Mouse (Mus musculus) forelimb bud, embryonic 11.5 days (tissue): Measurements from ENCODE around the gene Rgs19.

Experiments used
- DNase-seq: peaks from one replicate; pipeline ENCODE4 v3.0.0-alpha.2; 2012; ENCODE audit warnings: low read depth, low spot score

Rgs19 gene

DNA sequence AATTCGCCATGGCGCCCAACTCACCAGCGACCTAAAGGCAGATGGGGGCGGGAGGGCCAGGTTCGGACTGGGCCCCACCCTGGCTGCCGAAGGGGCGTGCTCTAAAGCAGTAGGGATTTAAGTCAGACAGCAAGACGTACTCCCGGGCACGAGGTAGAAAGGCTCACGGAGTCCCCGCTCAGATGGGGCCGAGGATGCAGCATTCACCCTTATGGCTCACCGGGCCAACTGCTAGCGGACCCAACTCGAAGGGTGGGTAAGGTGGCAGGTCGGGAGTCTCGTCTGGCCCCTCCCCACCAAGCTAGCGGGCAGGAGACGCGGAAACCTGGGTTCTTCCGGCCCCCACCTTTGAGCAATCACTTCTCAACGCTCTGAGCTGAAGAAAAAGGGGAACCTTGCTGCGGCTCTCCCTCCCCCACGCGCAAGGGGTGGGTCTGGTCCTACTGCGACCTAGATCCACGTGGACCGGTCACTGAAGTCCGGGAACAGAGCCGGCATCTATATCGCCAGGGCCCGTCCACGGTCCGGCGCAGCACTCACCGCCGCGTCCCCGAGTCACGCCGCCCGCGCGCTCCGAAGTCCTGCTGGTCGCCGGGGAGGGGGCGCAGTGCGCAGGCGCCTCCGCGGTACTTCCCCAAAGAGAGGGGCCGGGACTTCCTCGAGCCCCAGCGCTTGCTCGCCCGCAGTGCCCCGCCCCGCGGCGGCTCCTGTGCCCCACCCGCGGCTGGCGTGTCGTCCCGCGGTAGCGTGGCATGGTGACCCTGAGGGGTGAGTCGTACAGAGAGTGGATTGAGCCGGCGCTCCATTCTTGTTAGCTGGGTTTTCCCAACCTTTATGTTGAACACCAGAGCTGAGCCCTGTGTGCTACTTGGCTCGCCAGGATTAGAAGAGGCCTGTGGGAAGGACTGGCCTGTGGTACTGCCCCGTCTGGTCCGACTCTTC lies at the start of gene Rgs19:
Gene Rgs19 (minus strand): TSS at position 639 of the 942 bp plus-strand sequence.
- DNase-seq: peak; percentile 75

- DNase-seq: no peak
Measured at GRCm38 (mm10) chr2:181730051-181730450, 36.3 kb upstream of the Rgs19 start.

- DNase-seq: no peak
Measured at GRCm38 (mm10) chr2:181727659-181728262, 34.0 kb upstream of the Rgs19 start.

DNA sequence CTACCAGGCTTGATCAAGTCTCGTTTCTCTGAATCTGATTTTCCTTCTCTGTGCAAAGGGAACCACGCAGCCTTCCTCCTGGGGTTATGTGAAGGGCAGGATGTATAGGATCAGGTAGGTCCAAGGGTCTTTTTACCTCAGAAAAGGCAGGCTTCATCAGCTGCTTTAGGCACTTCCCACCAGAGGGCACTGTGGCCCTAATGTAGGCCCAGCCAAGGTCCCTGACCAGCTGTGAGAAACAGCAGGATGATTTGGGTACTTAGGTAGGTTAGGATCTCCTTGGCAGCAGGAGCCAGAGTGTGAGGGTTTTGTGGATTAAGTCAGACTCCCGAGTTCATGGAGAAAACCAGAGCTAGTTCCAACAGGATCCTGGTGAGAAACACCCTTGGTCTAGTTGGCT lies 28.4 kb upstream of the Rgs19 start:
- peak; percentile 49 for DNase-seq

DNA sequence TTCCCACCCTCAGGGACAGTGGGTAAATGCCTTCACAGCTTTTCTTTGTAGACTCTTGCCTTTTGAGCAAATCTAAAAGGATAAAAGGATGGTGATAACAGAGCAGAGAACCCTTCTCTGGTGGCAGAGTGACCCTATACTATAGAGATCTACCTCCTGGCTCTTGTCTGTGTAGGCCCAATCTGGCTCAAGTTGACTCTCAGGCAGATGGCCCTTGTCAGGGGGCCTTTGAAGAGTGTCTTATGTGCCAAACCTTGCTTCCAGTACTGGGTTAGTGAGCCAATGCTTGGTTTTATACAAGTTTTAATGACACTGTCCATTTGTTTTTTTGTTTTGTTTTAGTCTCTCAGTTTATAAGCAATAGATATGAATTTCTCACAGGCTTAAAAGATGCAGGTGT lies 27.4 kb upstream of the Rgs19 start:
- no peak for DNase-seq

GRCm38 (mm10) chr2:181720061-181720460 lies 26.3 kb upstream of the Rgs19 start:
- DNase-seq: no peak

GRCm38 (mm10) chr2:181716991-181717390 lies 23.2 kb upstream of the Rgs19 start:
- DNase-seq: no peak

- no peak for DNase-seq
Measured at GRCm38 (mm10) chr2:181715382-181715781, 21.6 kb upstream of the Rgs19 start.

DNA sequence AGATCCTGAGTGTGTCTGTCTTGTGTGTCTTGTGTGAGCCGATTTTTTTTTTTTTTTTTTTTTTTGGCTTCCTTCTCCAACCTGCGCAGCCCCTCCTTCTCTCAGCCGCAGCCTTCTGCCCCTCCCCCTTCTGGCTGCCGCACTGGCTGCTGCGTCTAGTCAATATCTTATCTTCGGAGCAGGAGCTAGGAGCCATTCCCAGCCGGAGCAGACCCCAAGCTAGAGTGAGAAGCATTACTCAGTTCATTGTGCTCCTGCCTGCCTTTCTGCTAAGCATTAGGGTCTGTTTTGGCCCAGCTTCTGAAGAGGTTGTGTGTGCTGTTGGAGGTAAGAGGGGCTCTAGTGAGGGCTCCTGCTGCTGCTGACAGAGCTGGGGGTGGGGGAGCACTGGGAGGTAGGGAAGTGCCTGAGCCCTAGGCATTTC lies 21.1 kb upstream of the Rgs19 start, which contains the start of gene Oprl1:
Gene Oprl1 (plus strand): TSS at position 114 of the 424 bp plus-strand sequence.
- no peak for DNase-seq

- DNase-seq: no peak
Measured at GRCm38 (mm10) chr2:181713749-181714148, 20.0 kb upstream of the Rgs19 start.

DNA sequence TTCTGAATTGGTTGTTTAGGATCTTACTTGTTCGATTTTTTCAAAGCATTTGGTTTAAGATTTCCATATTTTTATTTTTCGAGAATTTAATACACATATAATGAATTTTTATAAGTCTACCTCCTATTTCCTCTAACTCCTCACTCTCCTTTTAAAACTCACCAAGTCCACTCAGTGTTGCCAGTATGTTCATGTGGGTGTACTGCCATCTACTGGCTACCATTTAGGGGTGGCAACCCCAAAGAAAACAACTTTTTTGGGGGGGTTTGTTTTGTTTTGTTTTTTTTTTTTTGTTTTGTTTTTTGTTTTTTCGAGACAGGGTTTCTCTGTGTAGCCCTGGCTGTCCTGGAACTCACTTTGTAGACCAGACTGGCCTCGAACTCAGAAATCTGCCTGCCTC lies 12.9 kb upstream of the Rgs19 start:
- DNase-seq: no peak

DNA sequence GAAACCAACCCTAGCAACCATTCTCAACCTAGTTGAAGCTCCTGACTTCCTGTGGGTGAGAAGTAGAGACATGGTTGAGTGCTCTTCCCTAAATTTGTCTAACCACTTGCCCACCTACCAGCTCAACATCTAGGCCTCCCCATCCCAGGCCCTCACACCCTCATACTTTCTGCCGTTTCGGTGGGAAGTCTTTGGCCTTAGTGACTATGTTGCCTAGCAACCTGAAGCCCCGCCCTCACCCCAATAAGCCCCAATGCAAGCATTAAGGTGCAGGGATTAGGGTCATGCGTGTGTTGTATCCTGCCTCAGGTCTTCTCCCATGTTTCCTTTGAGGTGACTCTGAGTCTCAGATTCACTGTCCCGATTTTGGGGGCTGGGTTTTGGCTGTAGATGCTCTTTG lies 4.5 kb upstream of the Rgs19 start, which contains the start of gene Lkaaear1:
Gene Lkaaear1 (minus strand): TSS at position 202 of the 400 bp plus-strand sequence.
- DNase-seq: no peak

- DNase-seq: no peak
Measured at GRCm38 (mm10) chr2:181696801-181697420, 3.1 kb upstream of the Rgs19 start.

GRCm38 (mm10) chr2:181695776-181696175 lies 2.0 kb upstream of the Rgs19 start:
- no peak for DNase-seq

GRCm38 (mm10) chr2:181694581-181694980 lies 804 bp upstream of the Rgs19 start:
- no peak for DNase-seq

- DNase-seq: no peak
Measured at GRCm38 (mm10) chr2:181692304-181692703, 1.5 kb downstream of the Rgs19 start.

GRCm38 (mm10) chr2:181691571-181691970 lies 2.2 kb downstream of the Rgs19 start:
- no peak for DNase-seq

DNA sequence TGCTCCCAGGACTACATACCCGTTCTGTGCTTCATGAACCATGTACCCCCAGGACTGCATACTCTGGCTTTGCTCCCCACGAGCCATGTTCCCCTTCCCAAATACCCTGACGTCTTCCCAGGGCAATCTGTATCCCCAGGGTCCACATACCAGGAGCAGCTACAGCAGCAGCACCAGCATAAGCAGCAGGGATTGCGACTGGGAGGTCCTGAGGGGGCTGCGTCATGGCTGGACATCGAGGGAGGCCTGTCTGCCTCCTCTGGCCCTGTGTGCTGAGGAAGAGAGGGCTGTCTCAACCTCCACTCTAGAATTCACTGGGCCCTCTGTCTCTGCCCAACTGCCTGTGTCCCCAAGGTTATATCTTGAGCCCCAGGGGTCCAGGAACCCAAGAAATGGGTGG lies 2.7 kb downstream of the Rgs19 start:
- no peak for DNase-seq

GRCm38 (mm10) chr2:181689466-181690160 lies 4.2 kb downstream of the Rgs19 start:
- DNase-seq: no peak

DNA sequence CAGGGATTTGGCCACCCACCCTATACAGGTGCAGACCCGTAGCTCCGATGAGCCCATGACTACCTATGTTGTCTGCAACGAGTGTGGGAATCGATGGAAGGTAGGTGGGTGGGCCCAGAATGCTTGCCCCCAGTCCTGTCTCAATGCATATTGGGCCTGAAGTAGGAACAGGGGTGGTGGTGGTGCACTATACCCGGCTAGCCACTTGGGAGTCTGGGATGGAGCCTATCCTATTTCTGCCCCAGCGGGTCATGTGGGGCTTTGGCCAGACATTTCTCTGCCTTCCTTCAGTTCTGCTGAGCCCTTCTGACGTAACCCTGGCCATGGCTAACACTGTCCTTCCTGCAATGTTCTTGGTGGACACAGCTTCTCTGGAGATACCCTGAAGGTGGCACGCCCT lies 6.2 kb downstream of the Rgs19 start:
- no peak for DNase-seq

DNA sequence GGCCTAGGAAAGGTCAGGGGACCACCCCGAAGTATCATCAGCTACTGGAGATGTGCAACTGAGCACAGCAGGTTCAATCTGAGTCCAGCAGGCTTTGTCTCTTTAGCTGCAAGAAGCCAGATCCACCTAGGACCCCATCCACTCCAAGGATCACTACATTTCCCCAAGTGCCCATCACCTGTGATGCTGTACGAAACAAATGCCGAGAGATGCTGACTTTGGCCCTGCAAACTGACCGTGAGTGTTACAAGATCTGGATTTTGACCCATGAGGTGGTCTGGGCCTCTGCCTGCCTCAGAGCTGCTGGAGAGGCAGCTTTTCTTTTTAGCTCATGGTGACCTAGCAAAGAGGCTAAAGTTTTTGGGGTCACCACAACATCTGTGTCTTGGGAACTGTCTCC lies 8.1 kb downstream of the Rgs19 start:
- DNase-seq: no peak

DNA sequence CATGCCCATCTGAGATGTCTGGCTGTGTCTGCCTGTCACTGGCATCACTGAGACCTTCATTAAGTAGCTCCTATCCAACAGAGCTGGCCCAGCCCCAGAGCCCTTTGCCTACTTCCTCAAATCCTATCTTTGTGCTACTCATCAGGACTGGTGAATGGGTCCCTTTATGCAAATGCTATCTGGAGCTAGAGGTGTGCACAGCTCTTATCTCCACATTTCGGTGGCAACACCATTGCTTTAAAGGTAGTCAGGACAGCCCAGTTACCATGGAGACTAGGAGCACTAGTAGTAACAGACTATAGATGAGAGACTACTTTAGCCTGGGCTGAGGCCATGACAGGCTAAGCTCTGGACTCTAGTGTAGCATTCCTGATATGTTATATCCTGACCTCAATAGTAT lies 9.1 kb downstream of the Rgs19 start:
- DNase-seq: no peak
